Mouse (Mus musculus): ENCODE data around the gene Tdgf1.

Gene Tdgf1

GRCm38 (mm10) chr9:110961386-110961785, 15.4 kb upstream of the Tdgf1 start:
- no peak for TF ChIP-seq GATA4 (IDR thresholded peaks at IDR 0.05; ENCODE audit: insufficient replicate concordance, low read length)

DNA sequence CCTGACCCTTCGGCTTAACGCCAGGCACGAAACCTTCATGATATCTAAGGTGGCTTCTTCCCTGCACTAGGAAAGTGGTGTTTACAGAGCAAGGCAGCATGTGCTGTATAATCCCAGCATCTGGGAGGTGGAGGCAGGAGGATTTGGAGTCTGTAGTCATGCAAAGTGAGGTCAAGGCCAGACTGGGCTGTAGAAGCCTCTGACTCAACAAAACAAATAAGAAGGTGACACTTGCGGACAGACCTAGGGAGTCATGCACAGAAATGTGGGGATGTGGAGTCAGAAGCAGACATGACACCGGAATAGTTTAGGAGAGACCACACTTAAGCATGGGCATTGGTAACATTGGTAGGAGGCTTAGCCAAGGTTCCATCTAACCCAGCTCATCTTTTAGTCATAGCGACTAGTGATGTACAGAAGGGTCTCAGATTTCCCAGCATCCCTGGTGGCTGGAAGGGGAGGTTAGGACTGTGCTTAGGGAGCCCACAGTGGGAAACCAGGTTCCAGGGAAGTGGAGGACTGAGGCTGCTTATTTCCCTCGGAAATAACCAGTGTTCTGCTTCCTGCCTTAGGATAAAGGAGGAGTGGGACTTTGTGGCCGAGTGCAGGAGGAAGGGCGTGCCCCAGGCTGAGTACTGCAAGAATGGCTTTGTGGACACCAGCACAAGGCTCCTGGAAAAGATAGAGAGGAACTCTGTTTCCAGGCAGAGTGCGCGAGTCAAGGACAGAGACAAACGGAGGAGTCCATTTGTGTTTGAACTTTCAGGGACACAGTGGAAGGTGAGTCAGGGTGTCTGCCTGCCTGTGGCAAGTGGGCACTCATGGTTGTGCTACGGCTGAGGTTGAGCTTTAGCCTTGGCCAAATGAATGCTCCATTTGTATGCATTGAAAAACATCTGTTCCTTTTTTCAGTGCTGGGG, 14.5 kb upstream of the Tdgf1 start:
- no peak for TF ChIP-seq GATA4 (IDR thresholded peaks at IDR 0.05; ENCODE audit: insufficient replicate concordance, low read length)

GRCm38 (mm10) chr9:110959669-110960068, 13.7 kb upstream of the Tdgf1 start:
- TF ChIP-seq GATA4 (IDR thresholded peaks at IDR 0.05; ENCODE audit: insufficient replicate concordance, low read length), result no peak

DNA sequence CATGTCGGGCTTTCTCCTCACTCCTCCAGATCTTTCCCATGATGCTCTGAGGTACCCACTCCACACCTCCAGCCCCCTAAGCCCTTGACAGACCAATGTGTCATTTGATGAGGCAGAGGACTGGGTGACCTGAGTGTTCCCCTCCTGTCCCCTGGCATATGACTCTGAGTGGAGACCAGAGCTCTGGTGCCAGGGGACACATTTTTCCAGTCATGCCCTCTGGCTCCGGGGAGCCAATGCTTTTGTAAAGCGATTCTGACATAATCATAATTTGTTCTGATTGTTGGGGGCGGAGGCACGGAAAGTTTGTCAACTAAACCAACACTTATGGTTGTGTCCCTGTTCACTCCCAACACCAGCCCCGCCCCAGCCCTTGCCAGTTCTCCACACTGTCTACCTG, 10.0 kb upstream of the Tdgf1 start:
- no peak for TF ChIP-seq GATA4 (IDR thresholded peaks at IDR 0.05; ENCODE audit: insufficient replicate concordance, low read length)

- no peak for TF ChIP-seq GATA4 (IDR thresholded peaks at IDR 0.05; ENCODE audit: insufficient replicate concordance, low read length)
These were observed 8.9 kb upstream of the Tdgf1 start for GRCm38 (mm10) chr9:110954681-110955445.

- TF ChIP-seq GATA4 (IDR thresholded peaks at IDR 0.05; ENCODE audit: insufficient replicate concordance, low read length), result no peak
These were observed 7.8 kb upstream of the Tdgf1 start for GRCm38 (mm10) chr9:110953550-110954461.

DNA sequence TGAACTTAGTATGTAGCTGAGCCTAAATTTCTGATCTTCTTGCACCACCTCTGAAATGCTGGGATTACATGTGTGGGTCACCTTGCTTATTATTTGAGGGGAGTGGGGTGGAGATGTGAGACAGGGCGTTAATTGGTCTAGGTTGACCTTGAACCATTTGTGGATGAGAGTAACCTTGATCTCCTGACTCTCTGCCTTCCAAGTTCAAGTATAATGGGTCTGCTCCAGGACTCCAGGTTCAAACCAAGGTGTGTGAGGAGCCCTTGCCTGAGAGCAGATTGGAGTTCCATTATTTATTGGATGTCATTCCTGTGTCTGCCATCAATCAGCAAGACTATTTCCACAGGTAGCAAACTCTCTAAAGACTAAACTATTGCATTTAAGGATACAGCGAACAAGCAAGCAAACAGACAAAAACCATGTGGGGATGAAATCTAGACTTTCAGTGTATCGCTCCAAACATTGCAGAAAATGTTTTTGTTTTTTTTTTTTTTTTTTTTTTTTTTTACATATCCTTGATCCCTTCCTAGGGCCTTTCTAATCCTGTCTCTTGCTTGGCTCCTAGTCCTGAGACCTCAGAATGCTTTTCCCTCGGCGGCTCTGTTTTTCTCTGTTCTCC, 7.1 kb upstream of the Tdgf1 start:
- TF ChIP-seq GATA4 (IDR thresholded peaks at IDR 0.05; ENCODE audit: insufficient replicate concordance, low read length), result no peak

DNA sequence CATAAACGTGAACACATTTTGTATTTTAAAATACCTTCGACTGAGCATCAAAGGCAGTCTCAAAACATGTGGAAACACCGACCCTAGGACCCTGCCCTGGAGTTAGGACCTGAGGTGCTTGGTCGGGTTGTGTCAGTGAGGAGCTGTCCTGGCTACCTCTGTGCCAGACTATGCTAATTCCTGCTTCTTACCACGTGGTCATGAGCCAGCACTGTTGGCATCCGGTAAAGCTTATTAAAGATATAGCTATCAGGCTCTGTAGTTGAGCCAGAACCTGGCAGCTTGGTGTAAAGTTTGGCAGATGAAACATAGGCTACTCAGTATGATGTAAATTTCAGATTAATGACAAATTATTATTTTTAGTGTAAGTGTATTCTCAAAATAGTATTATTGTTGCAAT, 6.4 kb upstream of the Tdgf1 start:
- TF ChIP-seq GATA4 (IDR thresholded peaks at IDR 0.05; ENCODE audit: insufficient replicate concordance, low read length), result no peak

- TF ChIP-seq GATA4 (IDR thresholded peaks at IDR 0.05; ENCODE audit: insufficient replicate concordance, low read length), result no peak
These were observed 5.9 kb upstream of the Tdgf1 start for GRCm38 (mm10) chr9:110951866-110952265.

- TF ChIP-seq GATA4 (IDR thresholded peaks at IDR 0.05; ENCODE audit: insufficient replicate concordance, low read length), result no peak
These were observed 5.4 kb upstream of the Tdgf1 start, which contains the start of gene Lrrc2 for GRCm38 (mm10) chr9:110951397-110951796. Lrrc2 (plus strand) TSS chr9:110951545.

DNA sequence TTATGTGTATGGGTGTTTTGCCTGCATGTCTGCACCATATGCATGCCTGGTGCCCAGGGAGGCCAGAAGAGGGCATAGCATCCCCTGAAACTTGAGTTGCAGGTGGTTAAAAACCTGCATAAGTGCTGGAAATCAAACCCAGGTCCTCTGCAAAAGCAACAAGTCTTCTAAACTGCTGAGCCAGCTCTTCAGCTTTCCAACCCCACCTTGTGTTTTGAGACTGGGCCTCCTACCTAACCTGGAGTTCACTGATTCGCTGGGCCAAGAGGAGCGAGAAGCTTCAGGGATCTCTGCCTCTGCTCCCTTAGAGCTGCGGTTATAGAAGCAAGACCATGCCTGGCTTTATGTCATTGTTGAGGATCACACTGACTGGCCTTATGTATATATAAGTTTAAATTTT, 4.2 kb upstream of the Tdgf1 start:
- TF ChIP-seq GATA4 (IDR thresholded peaks at IDR 0.05; ENCODE audit: insufficient replicate concordance, low read length), result no peak

- TF ChIP-seq GATA4 (IDR thresholded peaks at IDR 0.05; ENCODE audit: insufficient replicate concordance, low read length), result no peak
These were observed 2.9 kb upstream of the Tdgf1 start for GRCm38 (mm10) chr9:110948813-110949310.

- TF ChIP-seq GATA4 (IDR thresholded peaks at IDR 0.05; ENCODE audit: insufficient replicate concordance, low read length), result no peak
These were observed 1.9 kb upstream of the Tdgf1 start for GRCm38 (mm10) chr9:110947900-110948299.

GRCm38 (mm10) chr9:110947261-110947661, 1.3 kb upstream of the Tdgf1 start:
- TF ChIP-seq GATA4 (IDR thresholded peaks at IDR 0.05; ENCODE audit: insufficient replicate concordance, low read length), result no peak
